Mouse (Mus musculus): ENCODE data around the gene 1700023F06Rik.
"Not testable (repeated sequence)": the region's sequence is repeated elsewhere in the genome, so short reads cannot be mapped to it uniquely, and the experiment has no call there.

Gene 1700023F06Rik

DNA sequence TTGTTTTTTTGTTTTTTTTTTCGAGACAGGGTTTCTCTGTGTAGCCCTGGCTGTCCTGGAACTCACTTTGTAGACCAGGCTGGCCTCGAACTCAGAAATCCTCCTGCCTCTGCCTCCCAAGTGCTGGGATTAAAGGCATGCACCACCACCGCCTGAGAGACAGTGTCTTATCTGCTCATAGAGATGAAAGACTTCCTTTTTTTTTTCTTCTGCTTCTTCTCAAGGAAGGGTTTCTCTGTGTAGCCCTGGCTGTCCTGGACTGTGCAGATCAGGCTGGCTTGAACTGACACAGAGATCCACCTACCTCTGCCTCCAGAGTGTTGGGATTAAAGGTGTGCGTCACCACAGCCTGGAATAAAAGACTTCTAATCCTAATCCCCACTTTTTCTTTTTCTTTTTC lies 14.4 kb upstream of the 1700023F06Rik start:
- not testable (repeated sequence) for DNase-seq (ENCODE audit: low spot score in 2 of 2)

DNA sequence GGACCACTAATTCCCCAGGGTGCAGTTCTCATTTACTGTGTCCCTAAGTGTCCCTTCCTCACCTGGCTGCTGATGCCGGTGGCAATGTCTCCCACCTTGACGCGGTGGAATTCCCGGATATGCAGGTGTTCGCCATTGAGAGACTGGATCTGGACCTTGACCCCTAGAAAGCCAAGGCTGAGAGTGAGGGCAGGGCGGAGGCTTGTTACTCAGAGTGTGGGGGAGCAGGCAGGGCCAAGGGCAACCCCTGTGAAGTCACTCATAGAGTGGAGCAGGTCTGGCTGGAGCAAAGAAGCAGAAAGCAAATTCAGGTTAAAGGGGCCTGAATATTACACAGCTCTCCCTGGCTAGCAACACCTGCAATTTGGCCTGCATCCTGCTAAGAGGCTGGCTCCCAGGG lies 13.1 kb upstream of the 1700023F06Rik start:
- DNase-seq (ENCODE audit: low spot score in 2 of 2), result no peak

DNA sequence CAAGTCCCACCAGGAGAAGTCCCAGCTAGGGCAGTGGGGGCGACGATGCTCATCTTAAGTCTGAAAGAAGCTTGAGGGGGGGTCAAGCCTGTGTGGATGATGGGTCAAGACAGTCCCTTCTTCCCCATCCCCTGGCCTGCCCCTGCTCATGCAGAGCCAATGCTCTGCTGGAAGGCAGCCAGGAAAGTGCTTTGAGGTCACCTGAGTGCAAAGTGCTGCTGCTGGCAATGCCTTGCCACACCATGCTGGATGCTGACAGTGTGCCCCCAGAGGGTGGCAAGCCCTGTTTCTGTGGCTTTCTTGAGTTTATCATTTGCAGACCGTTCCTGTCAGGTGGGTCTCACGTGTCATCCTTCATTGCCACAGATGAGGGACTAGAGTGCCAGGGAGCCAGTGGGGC lies 11.6 kb upstream of the 1700023F06Rik start:
- no peak for DNase-seq (ENCODE audit: low spot score in 2 of 2)

DNA sequence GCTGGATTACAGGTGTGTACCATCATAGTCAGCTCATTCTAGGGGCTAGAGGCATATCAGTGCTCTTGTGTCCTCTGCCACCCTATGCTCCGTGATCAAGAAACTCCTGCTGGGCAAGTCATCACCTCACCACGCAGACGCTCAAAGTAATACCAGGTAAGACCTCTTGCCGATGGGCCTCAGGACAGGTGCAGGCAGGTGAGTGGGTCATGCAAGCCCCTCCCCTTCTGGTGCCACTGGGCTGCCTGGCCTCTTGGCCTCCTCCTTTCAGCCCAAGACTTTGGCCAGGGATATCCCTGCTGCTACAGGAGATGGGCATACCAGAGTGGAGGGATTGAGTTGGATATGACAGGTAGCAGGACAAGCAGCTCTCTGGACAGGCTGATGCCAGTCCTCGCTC lies 10.9 kb upstream of the 1700023F06Rik start:
- no peak for DNase-seq (ENCODE audit: low spot score in 2 of 2)

DNA sequence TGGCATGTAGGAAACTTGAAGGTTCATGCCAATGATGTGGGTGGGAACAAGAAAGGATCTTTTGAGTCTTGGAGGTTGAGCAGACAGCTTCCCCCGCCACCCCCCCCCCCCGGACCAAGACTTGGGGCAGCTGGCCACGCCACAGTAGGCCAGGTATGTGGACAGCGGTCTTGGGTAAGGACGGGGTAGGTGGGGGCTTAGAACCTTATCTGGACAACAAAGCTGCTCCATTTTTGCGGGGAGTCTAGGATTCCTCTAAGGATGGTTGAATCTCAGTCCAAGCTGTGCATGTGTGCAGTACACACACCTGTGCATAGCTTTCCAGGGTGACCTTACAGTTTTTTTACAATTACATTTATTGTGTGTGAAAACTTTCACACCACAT lies 10.2 kb upstream of the 1700023F06Rik start:
- no peak for DNase-seq (ENCODE audit: low spot score in 2 of 2)

DNA sequence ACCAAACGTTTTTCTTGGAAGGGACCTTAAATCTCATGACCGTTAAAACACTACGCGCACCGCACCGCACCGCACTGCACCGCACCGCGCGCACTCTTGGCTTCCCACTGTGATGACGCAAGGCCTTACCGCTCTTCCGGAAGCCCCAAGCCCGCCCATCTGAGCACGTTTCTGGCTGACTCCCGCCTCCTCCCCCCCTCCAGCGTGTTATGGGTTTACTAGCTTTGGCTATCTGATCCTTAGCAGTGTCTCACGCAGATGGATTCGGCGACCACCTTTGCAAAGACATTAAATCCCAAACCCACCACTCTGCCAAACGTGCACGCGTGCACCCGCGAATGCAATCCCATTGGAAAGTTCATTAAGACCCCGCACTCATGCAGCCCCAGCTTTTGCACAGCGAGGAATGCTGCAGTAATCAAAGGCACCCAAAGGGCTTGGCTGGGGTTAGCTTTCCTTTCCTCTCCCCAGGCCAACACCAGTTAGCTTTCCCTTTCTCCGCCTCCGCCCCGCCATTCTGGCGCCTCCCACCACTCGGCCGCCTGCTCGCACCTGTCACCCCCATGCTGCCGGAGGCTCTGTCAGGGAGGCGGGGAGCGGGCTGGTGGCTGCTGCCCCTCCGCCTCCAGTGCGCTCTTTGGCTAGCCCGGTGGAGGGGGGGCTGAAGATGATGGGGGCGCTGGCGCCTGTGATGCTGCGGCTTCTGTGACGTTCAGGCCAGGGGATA lies 9.6 kb upstream of the 1700023F06Rik start, which contains the start of gene Spata32:
Gene Spata32 (minus strand): TSS at position 643 of the 727 bp plus-strand sequence.
- DNase-seq (ENCODE audit: low spot score in 2 of 2), result peak in 1 of 2 experiments; percentile 58

DNA sequence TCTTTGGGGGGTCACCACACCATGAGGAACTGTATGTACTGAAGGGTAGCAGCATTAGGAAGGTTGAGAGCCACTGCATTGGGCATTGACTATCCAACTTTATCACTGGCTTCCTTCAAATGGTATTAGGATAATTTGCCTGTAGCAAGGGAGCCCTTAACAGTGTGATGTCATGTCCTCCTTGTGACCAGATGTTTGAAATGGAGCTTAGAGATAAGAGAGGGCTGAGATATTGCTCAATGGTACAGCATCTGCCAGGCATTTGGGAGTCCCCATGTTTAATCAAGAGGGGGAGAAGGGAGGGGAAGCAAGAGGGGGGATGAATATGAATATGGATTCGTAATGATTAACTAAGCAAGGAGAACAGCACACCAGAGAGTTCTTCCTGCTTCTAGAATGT lies 7.0 kb upstream of the 1700023F06Rik start:
- DNase-seq (ENCODE audit: low spot score in 2 of 2), result no peak

DNA sequence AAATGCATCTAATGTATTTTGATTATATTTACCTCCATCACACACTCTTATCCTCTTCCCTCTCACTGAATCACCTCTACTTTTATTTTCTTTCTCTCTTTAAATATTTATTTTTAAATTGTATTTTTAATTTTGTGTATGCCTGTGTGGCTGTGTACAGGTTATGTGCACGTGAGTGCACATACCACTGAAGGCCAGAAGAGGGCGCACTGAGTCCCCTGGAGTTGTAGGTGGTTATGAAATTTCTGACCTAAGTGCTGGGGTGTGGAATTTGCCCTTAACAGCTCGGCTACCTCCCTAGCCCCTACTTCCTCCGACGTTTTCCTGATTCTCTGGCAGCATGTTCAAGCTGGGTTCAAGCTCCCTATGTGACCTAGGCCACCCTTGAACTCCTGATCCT lies 5.4 kb upstream of the 1700023F06Rik start:
- DNase-seq (ENCODE audit: low spot score in 2 of 2), result no peak

DNA sequence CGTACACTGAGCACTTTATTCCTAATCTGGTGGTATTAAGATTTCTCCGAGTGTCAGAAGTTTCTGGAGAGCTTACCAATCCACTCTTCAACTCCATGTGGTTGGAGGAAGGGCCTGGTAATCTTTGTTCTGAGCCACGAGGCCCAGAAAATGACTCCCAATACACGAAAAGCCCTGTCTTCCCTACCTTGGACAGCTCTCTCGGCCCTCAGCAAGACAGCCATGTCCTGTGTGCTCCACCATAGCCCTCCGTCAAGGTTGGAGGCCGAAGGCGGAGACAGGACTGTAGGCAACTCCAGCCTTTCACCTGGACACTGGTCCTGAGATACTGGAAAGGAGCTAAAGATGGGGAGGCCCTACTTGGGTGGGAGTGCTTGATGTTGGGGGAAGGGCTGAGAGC lies 1.9 kb upstream of the 1700023F06Rik start:
- no peak for DNase-seq (ENCODE audit: low spot score in 2 of 2)

DNA sequence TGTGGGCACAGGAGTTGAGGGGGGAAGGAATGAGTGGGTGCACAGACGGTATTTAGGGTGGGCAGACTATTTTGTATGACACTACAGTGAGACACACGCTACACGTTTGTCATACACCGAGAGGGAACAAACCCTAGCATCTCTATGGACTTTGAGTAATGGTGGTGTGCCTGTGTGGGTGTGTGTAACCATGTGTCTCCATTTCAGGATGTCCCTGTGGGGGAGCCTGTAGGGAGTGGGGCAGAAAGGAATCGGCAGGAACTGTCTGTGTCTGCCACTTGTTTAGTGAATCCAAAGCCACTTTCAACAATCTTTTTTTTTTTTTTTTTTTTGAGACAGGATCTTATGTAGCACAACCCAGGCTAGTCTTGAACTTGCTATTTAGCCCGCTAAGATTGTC lies 2.2 kb downstream of the 1700023F06Rik start:
- DNase-seq (ENCODE audit: low spot score in 2 of 2), result no peak

DNA sequence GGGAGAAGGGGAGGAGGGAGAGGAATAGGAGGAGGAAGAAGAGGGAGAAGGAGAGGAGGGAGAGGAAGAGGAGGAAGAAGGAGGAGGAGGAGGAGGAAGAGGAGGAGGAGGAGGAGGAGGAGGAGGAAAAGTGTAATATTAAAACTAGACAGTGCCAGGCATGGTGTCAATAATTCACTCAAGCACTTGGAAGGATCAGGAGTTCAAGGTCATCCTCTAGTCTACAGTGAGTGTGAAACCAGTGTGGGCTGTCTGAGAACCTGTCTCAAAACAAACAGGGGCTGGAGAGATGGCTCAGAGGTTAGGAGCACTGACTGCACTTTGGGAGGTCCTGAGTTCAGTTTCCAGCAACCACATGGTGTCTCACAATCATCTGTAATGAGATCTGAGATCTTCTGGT lies 6.0 kb downstream of the 1700023F06Rik start:
- no peak for DNase-seq (ENCODE audit: low spot score in 2 of 2)

DNA sequence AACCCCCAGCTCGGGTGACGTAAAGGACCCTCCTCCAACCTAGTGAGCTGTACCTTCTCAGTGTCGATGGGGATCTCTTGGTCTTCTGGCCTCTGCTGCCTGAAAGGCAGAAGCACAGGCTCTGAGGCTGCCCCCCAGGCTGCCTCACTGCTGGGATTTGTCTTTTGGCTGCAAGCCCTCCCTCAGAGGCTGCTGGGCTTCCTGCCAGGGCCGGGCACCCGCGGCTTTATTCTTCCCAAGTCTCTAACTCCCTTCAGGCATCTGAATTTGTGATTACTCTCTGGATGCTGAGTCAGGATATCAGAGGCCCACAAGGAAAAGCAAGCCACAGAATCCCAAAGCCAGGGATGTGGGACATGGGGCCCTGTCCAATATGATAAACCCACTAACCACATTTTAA lies 6.7 kb downstream of the 1700023F06Rik start:
- DNase-seq (ENCODE audit: low spot score in 2 of 2), result peak; percentile 68 to 80

DNA sequence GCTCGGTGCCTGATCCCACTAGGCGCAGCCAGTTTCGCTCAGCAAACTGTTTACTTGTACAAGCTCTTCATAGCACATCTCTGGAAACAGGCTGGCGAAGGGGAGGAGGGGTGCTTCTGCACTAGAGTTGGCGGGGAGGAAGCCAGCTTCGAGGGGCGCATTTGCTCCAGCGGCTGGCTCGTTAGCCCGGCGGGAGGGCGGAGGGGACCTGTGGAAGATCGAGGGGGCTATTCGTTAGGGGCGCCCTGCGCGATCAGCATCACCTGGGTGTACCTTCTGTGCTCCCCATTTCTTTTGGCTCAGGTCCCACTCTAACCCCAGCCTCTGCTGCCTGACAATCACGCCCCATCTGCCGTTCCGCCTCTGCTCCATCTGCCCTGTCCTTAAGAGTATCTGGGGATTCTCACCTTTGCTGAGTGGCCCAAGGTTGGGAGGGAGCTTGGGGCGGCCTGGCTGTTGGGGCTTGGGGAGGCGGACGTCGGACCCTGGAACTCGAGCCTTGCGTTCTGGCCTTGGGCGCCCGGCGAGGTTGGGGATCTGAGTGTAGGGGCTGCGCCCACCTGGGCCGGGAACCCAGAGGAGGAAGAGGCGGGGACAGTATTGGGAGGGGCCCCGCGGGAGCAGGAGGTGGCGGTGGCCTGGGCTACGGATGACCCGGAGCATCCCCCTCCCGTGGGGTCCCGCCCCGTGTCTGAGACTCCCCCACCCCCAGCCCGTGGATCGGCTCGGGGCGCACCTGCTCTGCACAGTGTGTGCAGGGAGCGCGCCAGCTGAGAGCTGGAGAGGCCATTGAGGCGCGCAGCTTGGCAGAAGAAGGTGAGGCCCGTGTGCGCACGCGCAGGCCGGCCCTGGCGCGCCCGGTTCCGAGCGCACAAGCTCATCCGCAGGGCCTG lies 9.2 kb downstream of the 1700023F06Rik start:
- peak; percentile 61 to 64 for DNase-seq (ENCODE audit: low spot score in 2 of 2)

DNA sequence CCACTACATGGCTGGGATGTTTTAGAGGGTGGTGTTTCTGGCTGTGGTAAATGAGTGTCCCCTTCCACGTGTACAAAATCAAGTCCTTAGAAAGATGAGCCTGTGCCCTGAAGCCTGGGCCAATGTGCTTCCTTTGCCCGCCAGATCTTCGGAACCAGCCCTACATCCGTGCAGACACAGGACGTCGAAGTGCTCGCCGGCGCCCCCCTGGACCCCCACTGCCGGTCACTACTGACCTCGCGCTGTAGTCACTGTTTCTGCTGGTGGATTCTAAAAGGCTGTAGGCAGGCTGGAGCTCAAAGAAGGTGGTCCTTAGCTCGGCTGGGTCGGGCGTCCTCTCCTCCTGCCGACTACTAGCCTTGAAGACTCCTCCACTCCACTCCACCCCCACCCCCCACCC lies 10.0 kb downstream of the 1700023F06Rik start:
- no peak for DNase-seq (ENCODE audit: low spot score in 2 of 2)

DNA sequence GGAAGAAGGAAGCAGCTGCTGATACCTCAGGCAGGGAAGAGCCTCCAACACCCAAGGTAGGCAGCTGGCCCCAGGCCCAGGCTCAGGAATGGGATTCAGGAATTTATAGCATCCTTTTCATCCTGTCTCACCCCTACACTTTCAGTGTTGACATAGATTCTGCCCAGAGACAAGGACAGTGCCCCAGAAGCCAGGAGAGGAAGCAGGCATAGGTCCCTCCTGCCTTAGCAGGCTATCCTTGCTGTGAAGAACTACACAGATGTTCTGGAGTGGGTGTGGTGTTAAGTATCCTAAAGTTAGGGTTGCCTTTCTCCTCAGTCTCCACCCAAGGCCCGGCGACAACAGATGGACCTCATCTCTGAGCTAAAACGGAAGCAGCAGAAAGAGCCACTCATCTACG lies 11.0 kb downstream of the 1700023F06Rik start:
- no peak for DNase-seq (ENCODE audit: low spot score in 2 of 2)

DNA sequence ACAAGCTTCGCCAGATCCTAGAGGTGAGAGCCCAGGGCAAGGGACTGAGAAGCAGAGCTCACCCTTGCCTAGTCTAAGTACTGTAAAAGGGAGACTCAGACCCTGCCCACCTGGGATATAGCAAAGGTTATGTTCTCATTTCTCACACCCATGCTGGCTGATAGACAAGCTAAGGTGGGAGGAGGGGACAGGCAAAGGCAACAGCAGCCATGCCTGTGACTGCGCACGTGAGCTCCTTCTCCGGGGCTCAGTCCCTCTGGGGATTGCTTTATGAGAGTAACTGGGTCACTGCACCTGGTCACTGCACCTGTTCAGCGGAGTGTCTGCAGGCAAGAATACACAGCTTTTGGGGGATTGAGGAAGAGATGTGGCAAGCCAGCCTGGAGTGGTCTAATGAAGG lies 12.7 kb downstream of the 1700023F06Rik start:
- no peak for DNase-seq (ENCODE audit: low spot score in 2 of 2)

DNA sequence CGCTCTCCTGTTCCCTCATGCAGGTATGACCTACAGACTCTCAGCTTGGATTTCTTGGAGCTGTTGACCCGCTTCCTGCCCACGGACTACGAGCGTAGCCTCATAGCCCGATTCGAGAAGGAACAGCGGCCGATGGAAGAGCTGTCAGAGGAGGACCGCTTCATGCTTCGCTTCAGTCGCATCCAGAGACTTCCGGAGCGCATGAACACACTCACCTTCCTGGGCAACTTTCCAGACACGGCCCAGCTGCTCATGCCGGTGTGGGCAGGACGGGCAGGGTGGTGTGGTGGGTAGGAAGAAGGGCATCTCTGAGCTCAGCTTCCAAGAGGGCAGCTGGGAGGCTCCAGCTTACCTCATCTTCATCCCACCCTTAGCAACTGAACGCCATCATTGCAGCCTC lies 13.1 kb downstream of the 1700023F06Rik start:
- no peak for DNase-seq (ENCODE audit: low spot score in 2 of 2)

DNA sequence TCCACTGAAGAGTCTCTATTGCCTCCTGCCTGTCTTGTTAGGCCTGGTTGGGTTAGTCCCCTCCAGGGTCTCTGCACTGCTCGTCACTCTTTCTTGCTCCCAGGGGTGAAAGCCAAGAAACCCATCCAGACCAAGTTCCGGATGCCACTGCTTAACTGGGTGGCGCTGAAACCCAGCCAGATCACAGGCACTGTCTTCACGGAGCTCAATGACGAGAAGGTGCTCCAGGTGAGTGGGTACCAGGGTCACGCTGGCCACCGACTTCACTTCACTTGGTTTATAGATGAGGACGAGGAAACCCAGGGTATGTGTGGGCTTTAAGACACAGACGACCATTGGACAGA lies 14.6 kb downstream of the 1700023F06Rik start:
- no peak for DNase-seq (ENCODE audit: low spot score in 2 of 2)

DNA sequence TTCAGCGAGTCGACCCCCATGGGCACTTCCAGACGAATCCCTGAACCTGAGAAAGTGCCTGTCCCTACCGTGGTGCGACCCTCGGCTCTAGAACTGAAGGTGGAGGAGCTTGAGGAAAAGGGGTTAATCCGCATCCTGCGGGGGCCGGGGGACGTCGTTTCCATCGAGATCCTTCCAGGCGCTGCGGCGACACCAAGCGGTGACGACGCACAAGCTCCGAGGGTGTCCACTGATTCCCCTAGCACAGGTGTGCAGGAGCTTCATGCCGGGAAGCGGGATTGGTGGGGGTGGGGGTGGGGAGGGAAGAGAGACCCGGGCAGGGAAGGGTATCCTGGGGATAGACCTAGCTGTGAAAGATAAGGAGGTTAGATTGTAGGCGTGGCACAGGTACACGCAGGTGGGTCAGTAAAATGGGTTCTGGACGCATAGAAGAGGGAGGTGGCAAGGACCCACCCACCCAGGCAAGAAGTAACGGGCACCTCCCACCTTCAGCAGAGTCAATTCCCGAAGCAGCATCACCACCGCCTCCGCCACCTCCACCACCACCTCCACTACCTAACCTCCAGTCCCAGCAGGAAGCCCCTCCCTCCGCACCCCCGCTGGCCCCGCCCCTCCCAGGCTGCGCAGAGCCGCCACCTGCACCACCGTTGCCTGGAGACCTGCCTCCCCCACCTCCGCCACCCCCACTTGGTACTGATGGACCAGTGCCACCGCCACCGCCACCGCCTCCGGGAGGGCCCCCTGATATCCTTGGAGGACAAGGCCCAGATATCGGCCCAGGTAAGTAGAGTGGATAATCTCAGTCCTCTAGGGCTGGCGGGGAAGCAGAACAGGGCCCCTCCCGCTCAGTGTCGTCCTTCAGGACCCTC lies 15.2 kb downstream of the 1700023F06Rik start:
- peak in 1 of 2 experiments; percentile 63 for DNase-seq (ENCODE audit: low spot score in 2 of 2)

DNA sequence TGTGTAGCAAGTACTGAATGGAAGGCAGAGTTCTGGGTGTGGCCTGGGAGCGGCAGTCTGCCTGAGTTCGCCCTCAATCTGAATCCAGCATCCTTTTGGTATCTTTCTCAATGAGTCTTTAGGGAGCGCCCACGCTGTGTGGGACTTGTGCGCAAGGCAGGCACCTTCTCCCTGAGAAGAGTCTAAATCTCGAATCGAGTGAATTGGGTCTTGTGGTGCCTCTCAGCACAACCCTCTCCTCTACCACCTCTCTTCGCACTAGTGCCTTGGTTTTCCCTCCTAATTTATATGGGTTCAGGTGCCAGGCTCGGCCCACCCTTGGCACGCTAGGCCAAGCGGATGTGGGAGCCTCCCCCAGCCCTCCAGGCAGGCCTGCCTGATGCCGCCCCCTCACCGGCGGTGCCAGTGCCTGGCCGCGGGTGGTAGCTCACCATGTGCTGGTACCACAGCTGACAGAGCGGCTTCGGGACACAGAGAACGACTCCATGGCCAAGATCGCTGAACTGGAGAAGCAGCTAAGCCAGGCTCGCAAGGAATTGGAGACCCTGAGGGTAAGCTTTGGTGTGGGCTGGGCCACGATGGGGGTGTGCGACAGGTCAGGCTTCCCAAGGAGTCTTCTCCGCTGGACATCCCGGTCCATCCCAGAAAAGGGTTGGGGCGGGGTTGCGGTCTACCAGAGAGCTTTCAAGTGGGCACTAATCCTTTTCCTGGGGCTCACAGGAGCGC lies 16.0 kb downstream of the 1700023F06Rik start:
- no peak for DNase-seq (ENCODE audit: low spot score in 2 of 2)

DNA sequence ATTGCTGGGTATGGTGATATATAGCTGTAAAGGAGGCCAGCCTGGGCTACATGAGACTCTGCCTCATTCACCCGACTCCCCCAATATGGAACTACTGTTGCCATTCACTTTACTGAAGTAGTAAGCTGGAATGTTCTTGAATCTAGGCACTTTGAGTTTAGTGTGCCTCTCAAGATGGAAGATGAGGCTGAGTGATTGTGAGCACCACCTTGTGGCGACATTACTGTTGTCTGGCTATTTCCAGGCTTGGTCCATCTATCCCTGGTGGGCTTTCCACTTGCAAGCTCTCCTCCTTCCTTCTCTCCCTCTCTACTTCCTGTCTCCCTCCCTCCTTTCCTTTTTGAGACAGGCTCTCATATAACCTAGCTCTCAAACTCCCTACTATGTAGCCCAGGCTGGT lies 23.5 kb downstream of the 1700023F06Rik start:
- DNase-seq (ENCODE audit: low spot score in 2 of 2), result no peak

Data from frontal cortex, postnatal 14 days (tissue).